Mouse (Mus musculus): ENCODE measurements at regions not wholly inside any gene's neighbourhood (a gene's known extent, or its start where the extent isn't known, plus 50 kb on each side); places are given as distances from the start of the nearest gene placed in this dataset.

GRCm38 (mm10) chr14:76761274-76761673 is 204.6 kb upstream of the Serp2 start:
- Histone ChIP-seq H3K4me1 (replicated peaks; ENCODE audit: control insufficient read depth, insufficient read depth, low read length) (peaks cover 7% of the 10 kb centered on the region), H3K27ac (ENCODE audit: low read depth, low read length) (no peak overlapping the region), H3K4me2 (ENCODE audit: low read depth, low read length, severe bottlenecking) (no peak overlapping the region), H3K27me3 (ENCODE audit: control insufficient read depth, insufficient read depth, low read length) (no peaks in the 10 kb centered on the region), H3K4me3 (ENCODE audit: low read depth, low read length) (no peak overlapping the region), H3K9ac (ENCODE audit: low read length) (no peak overlapping the region), H3K36me3 (ENCODE audit: control insufficient read depth, insufficient read depth, low read length) (no peaks in the 10 kb centered on the region), H3K9me3 (ENCODE audit: control insufficient read depth, low read length) (no peaks in the 10 kb centered on the region)
- ATAC-seq (replicated peaks; ENCODE audit: low FRiP score) = no peak
- WGBS = 92% methylated on average over 4 of the region's 4 CpGs
- DNase-seq (ENCODE audit: low spot score) = peak; percentile 21

- ATAC-seq (replicated peaks; ENCODE audit: low FRiP score) (no peak), DNase-seq (ENCODE audit: low spot score) (peak; percentile 37)
- WGBS = 88% methylated on average over 13 of the region's 13 CpGs
- Histone ChIP-seq H3K27ac (ENCODE audit: low read depth, low read length) (no peak overlapping the region), H3K4me2 (ENCODE audit: low read depth, low read length, severe bottlenecking) (no peak overlapping the region), H3K9ac (ENCODE audit: low read length) (no peak overlapping the region), H3K4me1 (replicated peaks; ENCODE audit: control insufficient read depth, insufficient read depth, low read length) (peaks cover 5% of the 10 kb centered on the region; the same call in 1 of the 2 replicates), H3K4me3 (ENCODE audit: low read depth, low read length) (no peak overlapping the region), H3K9me3 (ENCODE audit: control insufficient read depth, low read length) (no peaks in the 10 kb centered on the region), H3K36me3 (ENCODE audit: control insufficient read depth, insufficient read depth, low read length) (no peaks in the 10 kb centered on the region), H3K27me3 (ENCODE audit: control insufficient read depth, insufficient read depth, low read length) (no peaks in the 10 kb centered on the region)
Observed at GRCm38 (mm10) chr14:76760509-76761023, 203.9 kb upstream of the Serp2 start.

- peaks cover 4% of the 10 kb centered on the region; the same call in 1 of the 2 replicates for H3K4me1 ChIP-seq (replicated peaks; ENCODE audit: control insufficient read depth, insufficient read depth, low read length)
- H3K27ac ChIP-seq (ENCODE audit: low read depth, low read length) = no peak overlapping the region
- 91% methylated on average over 4 of the region's 4 CpGs for WGBS
- no peaks in the 10 kb centered on the region for H3K9me3 ChIP-seq (ENCODE audit: control insufficient read depth, low read length)
- H3K4me2 ChIP-seq (ENCODE audit: low read depth, low read length, severe bottlenecking) = no peak overlapping the region
- H3K27me3 ChIP-seq (ENCODE audit: control insufficient read depth, insufficient read depth, low read length) = no peaks in the 10 kb centered on the region
- no peak overlapping the region for H3K9ac ChIP-seq (ENCODE audit: low read length)
- H3K36me3 ChIP-seq (ENCODE audit: control insufficient read depth, insufficient read depth, low read length) = no peaks in the 10 kb centered on the region
- no peak overlapping the region for H3K4me3 ChIP-seq (ENCODE audit: low read depth, low read length)
- DNase-seq (ENCODE audit: low spot score) (peak; percentile 8), ATAC-seq (replicated peaks; ENCODE audit: low FRiP score) (no peak)
Observed at GRCm38 (mm10) chr14:76759377-76759776, 202.7 kb upstream of the Serp2 start.

GRCm38 (mm10) chr14:76758589-76758988 is 201.9 kb upstream of the Serp2 start:
- no peaks in the 10 kb centered on the region for H3K27me3 ChIP-seq (ENCODE audit: control insufficient read depth, insufficient read depth, low read length)
- H3K36me3 ChIP-seq (ENCODE audit: control insufficient read depth, insufficient read depth, low read length) = no peaks in the 10 kb centered on the region
- H3K4me2 ChIP-seq (ENCODE audit: low read depth, low read length, severe bottlenecking) = no peak overlapping the region
- 80% methylated on average over 1 of the region's 1 CpGs for WGBS
- H3K9ac ChIP-seq (ENCODE audit: low read length) = no peak overlapping the region
- DNase-seq (ENCODE audit: low spot score) = peak; percentile 8
- no peaks in the 10 kb centered on the region for H3K9me3 ChIP-seq (ENCODE audit: control insufficient read depth, low read length)
- no peak for ATAC-seq (replicated peaks; ENCODE audit: low FRiP score)
- H3K4me3 ChIP-seq (ENCODE audit: low read depth, low read length) = no peak overlapping the region
- H3K4me1 ChIP-seq (replicated peaks; ENCODE audit: control insufficient read depth, insufficient read depth, low read length) = no peaks in the 10 kb centered on the region
- H3K27ac ChIP-seq (ENCODE audit: low read depth, low read length) = no peak overlapping the region

- H3K9me3 ChIP-seq (ENCODE audit: control insufficient read depth, low read length) = no peaks in the 10 kb centered on the region
- H3K36me3 ChIP-seq (ENCODE audit: control insufficient read depth, insufficient read depth, low read length) = no peaks in the 10 kb centered on the region
- WGBS = 82% methylated on average over 9 of the region's 9 CpGs
- H3K27me3 ChIP-seq (ENCODE audit: control insufficient read depth, insufficient read depth, low read length) = no peaks in the 10 kb centered on the region
- no peak for ATAC-seq (replicated peaks; ENCODE audit: low FRiP score)
- no peak overlapping the region for H3K4me2 ChIP-seq (ENCODE audit: low read depth, low read length, severe bottlenecking)
- H3K4me3 ChIP-seq (ENCODE audit: low read depth, low read length) = no peak overlapping the region
- H3K27ac ChIP-seq (ENCODE audit: low read depth, low read length) = no peak overlapping the region
- H3K4me1 ChIP-seq (replicated peaks; ENCODE audit: control insufficient read depth, insufficient read depth, low read length) = no peaks in the 10 kb centered on the region
- DNase-seq (ENCODE audit: low spot score) = peak; percentile 13
- H3K9ac ChIP-seq (ENCODE audit: low read length) = no peak overlapping the region
Observed at GRCm38 (mm10) chr14:76755591-76756376, 199.1 kb upstream of the Serp2 start.

GRCm38 (mm10) chr14:76753734-76754133 is 197.0 kb upstream of the Serp2 start:
- H3K36me3 ChIP-seq (ENCODE audit: control insufficient read depth, insufficient read depth, low read length) = no peaks in the 10 kb centered on the region
- 83% methylated on average over 5 of the region's 5 CpGs for WGBS
- H3K27me3 ChIP-seq (ENCODE audit: control insufficient read depth, insufficient read depth, low read length) = no peaks in the 10 kb centered on the region
- H3K9me3 ChIP-seq (ENCODE audit: control insufficient read depth, low read length) = no peaks in the 10 kb centered on the region
- ATAC-seq (replicated peaks; ENCODE audit: low FRiP score) (no peak), DNase-seq (ENCODE audit: low spot score) (peak; percentile 29)
- no peak overlapping the region for H3K4me3 ChIP-seq (ENCODE audit: low read depth, low read length)
- no peaks in the 10 kb centered on the region for H3K4me1 ChIP-seq (replicated peaks; ENCODE audit: control insufficient read depth, insufficient read depth, low read length)
- H3K9ac ChIP-seq (ENCODE audit: low read length) = no peak overlapping the region
- no peak overlapping the region for H3K4me2 ChIP-seq (ENCODE audit: low read depth, low read length, severe bottlenecking)
- no peak overlapping the region for H3K27ac ChIP-seq (ENCODE audit: low read depth, low read length)

- H3K4me1 ChIP-seq (replicated peaks; ENCODE audit: control insufficient read depth, insufficient read depth, low read length) = no peaks in the 10 kb centered on the region
- DNase-seq (ENCODE audit: low spot score) = no peak
- WGBS = 95% methylated on average over 7 of the region's 7 CpGs
- no peak overlapping the region for H3K9ac ChIP-seq (ENCODE audit: low read length)
- no peak overlapping the region for H3K4me2 ChIP-seq (ENCODE audit: low read depth, low read length, severe bottlenecking)
- no peak overlapping the region for H3K4me3 ChIP-seq (ENCODE audit: low read depth, low read length)
- no peaks in the 10 kb centered on the region for H3K27me3 ChIP-seq (ENCODE audit: control insufficient read depth, insufficient read depth, low read length)
- no peaks in the 10 kb centered on the region for H3K36me3 ChIP-seq (ENCODE audit: control insufficient read depth, insufficient read depth, low read length)
- no peaks in the 10 kb centered on the region for H3K9me3 ChIP-seq (ENCODE audit: control insufficient read depth, low read length)
- no peak overlapping the region for H3K27ac ChIP-seq (ENCODE audit: low read depth, low read length)
- ATAC-seq (replicated peaks; ENCODE audit: low FRiP score) = no peak
Observed at GRCm38 (mm10) chr14:76749178-76749577, 192.5 kb upstream of the Serp2 start.

- H3K36me3 ChIP-seq (ENCODE audit: control insufficient read depth, insufficient read depth, low read length) = no peaks in the 10 kb centered on the region
- no peaks in the 10 kb centered on the region for H3K4me1 ChIP-seq (replicated peaks; ENCODE audit: control insufficient read depth, insufficient read depth, low read length)
- DNase-seq (ENCODE audit: low spot score) (no peak), ATAC-seq (replicated peaks; ENCODE audit: low FRiP score) (no peak)
- WGBS = 92% methylated on average over 2 of the region's 2 CpGs
- H3K9me3 ChIP-seq (ENCODE audit: control insufficient read depth, low read length) = no peaks in the 10 kb centered on the region
- no peak overlapping the region for H3K27ac ChIP-seq (ENCODE audit: low read depth, low read length)
- H3K4me3 ChIP-seq (ENCODE audit: low read depth, low read length) = no peak overlapping the region
- no peak overlapping the region for H3K4me2 ChIP-seq (ENCODE audit: low read depth, low read length, severe bottlenecking)
- no peaks in the 10 kb centered on the region for H3K27me3 ChIP-seq (ENCODE audit: control insufficient read depth, insufficient read depth, low read length)
- no peak overlapping the region for H3K9ac ChIP-seq (ENCODE audit: low read length)
Observed at GRCm38 (mm10) chr14:76748711-76749110, 192.0 kb upstream of the Serp2 start.

- Histone ChIP-seq H3K9ac (ENCODE audit: low read length) (no peak overlapping the region), H3K27me3 (ENCODE audit: control insufficient read depth, insufficient read depth, low read length) (no peaks in the 10 kb centered on the region), H3K4me3 (ENCODE audit: low read depth, low read length) (no peak overlapping the region), H3K4me1 (replicated peaks; ENCODE audit: control insufficient read depth, insufficient read depth, low read length) (no peaks in the 10 kb centered on the region), H3K27ac (ENCODE audit: low read depth, low read length) (no peak overlapping the region), H3K9me3 (ENCODE audit: control insufficient read depth, low read length) (no peaks in the 10 kb centered on the region), H3K36me3 (ENCODE audit: control insufficient read depth, insufficient read depth, low read length) (no peaks in the 10 kb centered on the region), H3K4me2 (ENCODE audit: low read depth, low read length, severe bottlenecking) (no peak overlapping the region)
- WGBS = 87% methylated on average over 5 of the region's 5 CpGs
- DNase-seq (ENCODE audit: low spot score) = peak; percentile 10
- ATAC-seq (replicated peaks; ENCODE audit: low FRiP score) = no peak
Observed at GRCm38 (mm10) chr14:76747814-76748213, 191.1 kb upstream of the Serp2 start.

Data from forebrain, embryonic 11.5 days (tissue).